Mouse (Mus musculus) CH12.LX (cell line): ENCODE measurements at regions not wholly inside any gene's neighbourhood (a gene's known extent, or its start where the extent isn't known, plus 50 kb on each side); places are given as distances from the start of the nearest gene placed in this dataset.

Experiments
- CHD2 ChIP-seq: IDR thresholded peaks from 2 replicates; pipeline ENCODE4 v1.6.1; 2011; ENCODE audit warnings: low read length, improper control_type of control experiment
- CTCF ChIP-seq, 2 experiments: IDR thresholded peaks in 1 of 2; conservative IDR thresholded peaks in 1 of 2; 2 replicates each; pipeline ENCODE4 v1.5.1; 2011 to 2012; ENCODE audit warnings: low read depth in 2 of 2, low read length in 2 of 2, improper control_type of control experiment in 1 of 2, inconsistent platforms in 1 of 2, mild to moderate bottlenecking in 1 of 2, moderate library complexity in 1 of 2
- E2F4 ChIP-seq: IDR thresholded peaks from 2 replicates; pipeline ENCODE4 v1.6.1; 2011; ENCODE audit warnings: low read depth, low read length, improper control_type of control experiment; ENCODE audit not compliant: insufficient replicate concordance
- JUND ChIP-seq: conservative IDR thresholded peaks from 2 replicates; pipeline ENCODE4 v1.6.1; 2011; ENCODE audit warnings: low read depth, low read length, improper control_type of control experiment
- MAFK ChIP-seq: IDR thresholded peaks from 2 replicates; pipeline ENCODE4 v1.6.1; 2011; ENCODE audit warnings: low read length, improper control_type of control experiment; ENCODE audit not compliant: insufficient replicate concordance
- MAX ChIP-seq: IDR thresholded peaks from 2 replicates; pipeline ENCODE4 v1.6.1; 2011; ENCODE audit warnings: low read length, improper control_type of control experiment
- MYC ChIP-seq: IDR thresholded peaks from 2 replicates; pipeline ENCODE4 v1.6.1; 2011; ENCODE audit warnings: low read depth, mild to moderate bottlenecking, improper control_type of control experiment, low read length
- POLR2A ChIP-seq: IDR thresholded peaks from 2 replicates; pipeline ENCODE4 v1.6.1; 2011; ENCODE audit warnings: low read depth, mild to moderate bottlenecking, improper control_type of control experiment, low read length
- POLR2AphosphoS2 ChIP-seq: IDR thresholded peaks from 2 replicates; pipeline ENCODE4 v1.6.1; 2011; ENCODE audit warnings: low read depth, low read length, improper control_type of control experiment
- RAD21 ChIP-seq: IDR thresholded peaks from 2 replicates; pipeline ENCODE4 v1.6.1; 2011; ENCODE audit warnings: low read depth, mild to moderate bottlenecking, low read length, improper control_type of control experiment, moderate library complexity
- RCOR1 ChIP-seq: conservative IDR thresholded peaks from 2 replicates; pipeline ENCODE4 v1.6.1; 2012; ENCODE audit warnings: low read depth, mild to moderate bottlenecking, inconsistent platforms, low read length, improper control_type of control experiment
- TCF12 ChIP-seq: IDR thresholded peaks from 2 replicates; pipeline ENCODE4 v1.6.1; 2014; ENCODE audit warnings: low read depth, mild to moderate bottlenecking, inconsistent platforms, low read length, improper control_type of control experiment
- USF1 ChIP-seq: IDR thresholded peaks from 2 replicates; pipeline ENCODE4 v1.6.1; 2014; ENCODE audit warnings: low read depth, mild to moderate bottlenecking, inconsistent platforms, low read length, improper control_type of control experiment
- USF2 ChIP-seq: conservative IDR thresholded peaks from 2 replicates; pipeline ENCODE4 v1.6.1; 2011; ENCODE audit warnings: low read depth, low read length, improper control_type of control experiment

DNA sequence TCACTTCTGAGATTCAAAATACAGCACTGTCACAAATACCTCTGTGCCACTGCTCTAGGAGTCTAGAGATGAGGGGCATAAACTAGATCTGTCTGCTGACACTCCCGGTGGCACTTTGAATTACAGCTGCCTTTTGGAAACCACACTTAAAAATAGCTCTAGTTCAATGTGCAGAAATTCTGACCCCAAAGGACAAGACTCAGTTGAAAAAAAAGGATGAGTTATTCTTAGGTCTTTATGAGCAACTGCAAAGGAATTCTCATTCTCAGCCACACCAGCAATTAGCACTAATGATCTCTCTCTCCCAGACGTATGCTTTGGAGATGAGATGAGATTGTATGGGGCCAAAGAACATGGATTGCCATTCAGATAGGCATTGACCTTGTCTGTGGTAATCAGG is 104.3 kb upstream of the Zc3h12c start:
- TF ChIP-seq POLR2AphosphoS2 (no peak), CTCF (conservative IDR thresholded peaks at IDR 0.05 in 1 of 2, IDR thresholded peaks at IDR 0.05 in 1 of 2; ENCODE audit: low read depth in 2 of 2, low read length in 2 of 2) (no peak), RAD21 (no peak; the same call in 1 of the 2 replicates), CHD2 (no peak), MAFK (no peak), MAX (no peak), USF2 (no peak), TCF12 (no peak), USF1 (no peak), RCOR1 (no peak), POLR2A (no peak), JUND (no peak), MYC (no peak), E2F4 (no peak)
